Mouse (Mus musculus) liver, embryonic 12.5 days (tissue): ENCODE measurements at regions not wholly inside any gene's neighbourhood (a gene's known extent, or its start where the extent isn't known, plus 50 kb on each side); places are given as distances from the start of the nearest gene placed in this dataset.

Experiments
- ATAC-seq: fragments of 200-750 bp; cut with Nextera tagmentation; 2 replicates; pipeline ENCODE4 v1.8.0; 2017; ENCODE audit warnings: moderate number of reproducible peaks, mild to moderate bottlenecking, moderate library complexity
- H3K27ac ChIP-seq: fragments of 300-500 bp; sonication (generic); 2 replicates; pipeline ENCODE4 v1.5.1; 2016; ENCODE audit warnings: mild to moderate bottlenecking
- H3K27me3 ChIP-seq: fragments of 300-500 bp; sonication (generic); replicated peaks from 2 replicates; pipeline ENCODE4 v1.6.1; 2016; ENCODE audit warnings: mild to moderate bottlenecking, moderate library complexity
- H3K36me3 ChIP-seq: fragments of 300-500 bp; sonication (generic); 2 replicates; pipeline ENCODE4 v1.6.1; 2016; ENCODE audit warnings: mild to moderate bottlenecking, moderate library complexity
- H3K4me1 ChIP-seq: fragments of 300-500 bp; sonication (generic); 2 replicates; pipeline ENCODE4 v1.6.1; 2016
- H3K4me2 ChIP-seq: fragments of 300-500 bp; sonication (generic); 2 replicates; pipeline ENCODE4 v1.6.1; 2016; ENCODE audit warnings: mild to moderate bottlenecking, moderate library complexity
- H3K4me3 ChIP-seq: fragments of 300-500 bp; sonication (generic); 2 replicates; pipeline ENCODE4 v1.5.1; 2016; ENCODE audit warnings: mild to moderate bottlenecking, moderate library complexity
- H3K9ac ChIP-seq: fragments of 300-500 bp; sonication (generic); 2 replicates; pipeline ENCODE4 v1.6.1; 2016; ENCODE audit warnings: mild to moderate bottlenecking, moderate library complexity
- H3K9me3 ChIP-seq: fragments of 300-500 bp; sonication (generic); replicated peaks from 2 replicates; pipeline ENCODE4 v1.6.1; 2016; ENCODE audit warnings: mild to moderate bottlenecking, moderate library complexity
- WGBS: fragments of 180-500 bp; shearing (Covaris S2); methylation state at CpG from one replicate; pipeline ENCODE4 v1.1.7; 2016; ENCODE audit not compliant: insufficient replicate concordance; 5-methylcytosine and 5-hydroxymethylcytosine counted together

GRCm38 (mm10) chr6:138207293-138207844, 67.3 kb downstream of the Mgst1 start:
- Histone ChIP-seq H3K4me2 (no peak overlapping the region), H3K9me3 (no peaks in the 10 kb centered on the region), H3K4me1 (no peaks in the 10 kb centered on the region), H3K9ac (no peak overlapping the region), H3K27me3 (no peaks in the 10 kb centered on the region), H3K36me3 (no peaks in the 10 kb centered on the region), H3K27ac (no peak overlapping the region), H3K4me3 (no peak overlapping the region)
- 69% methylated on average over 7 of the region's 7 CpGs for WGBS
- ATAC-seq = no peak

- Histone ChIP-seq H3K4me1 (no peaks in the 10 kb centered on the region), H3K36me3 (no peaks in the 10 kb centered on the region), H3K27ac (no peak overlapping the region), H3K4me3 (no peak overlapping the region), H3K4me2 (no peak overlapping the region), H3K9me3 (no peaks in the 10 kb centered on the region), H3K9ac (no peak overlapping the region), H3K27me3 (no peaks in the 10 kb centered on the region)
- no peak for ATAC-seq
Observed at GRCm38 (mm10) chr6:138215189-138215588, 75.1 kb downstream of the Mgst1 start.

GRCm38 (mm10) chr6:138232403-138232802, 92.3 kb downstream of the Mgst1 start:
- H3K9me3 ChIP-seq = no peaks in the 10 kb centered on the region
- no peak overlapping the region for H3K4me3 ChIP-seq
- H3K4me2 ChIP-seq = no peak overlapping the region
- H3K27me3 ChIP-seq = no peaks in the 10 kb centered on the region
- 50% methylated on average over 4 of the region's 4 CpGs for WGBS
- no peak overlapping the region for H3K9ac ChIP-seq
- H3K27ac ChIP-seq = no peak overlapping the region
- no peak for ATAC-seq
- no peaks in the 10 kb centered on the region for H3K4me1 ChIP-seq
- H3K36me3 ChIP-seq = no peaks in the 10 kb centered on the region

- no peak for ATAC-seq
- Histone ChIP-seq H3K4me2 (no peak overlapping the region), H3K9me3 (no peaks in the 10 kb centered on the region), H3K4me1 (no peaks in the 10 kb centered on the region), H3K4me3 (no peak overlapping the region), H3K27ac (no peak overlapping the region), H3K36me3 (no peaks in the 10 kb centered on the region), H3K9ac (no peak overlapping the region), H3K27me3 (no peaks in the 10 kb centered on the region)
- WGBS = 67% methylated on average over 1 of the region's 1 CpGs
Observed at GRCm38 (mm10) chr6:138242837-138243236, 102.7 kb downstream of the Mgst1 start.

- Histone ChIP-seq H3K4me2 (no peak overlapping the region), H3K4me1 (no peaks in the 10 kb centered on the region), H3K27ac (no peak overlapping the region), H3K36me3 (no peaks in the 10 kb centered on the region), H3K4me3 (no peak overlapping the region), H3K9me3 (no peaks in the 10 kb centered on the region), H3K9ac (no peak overlapping the region), H3K27me3 (no peaks in the 10 kb centered on the region)
- peak; percentile 61; the same call in 1 of the 2 replicates for ATAC-seq
- WGBS = 68% methylated on average over 3 of the region's 3 CpGs
Observed at GRCm38 (mm10) chr6:138266668-138267067, 126.6 kb downstream of the Mgst1 start.
